Mouse (Mus musculus) liver, embryonic 15.5 days (tissue): ENCODE data around the gene Cipc. TPM values are rescaled to one million over a fixed set of nuclear protein-coding genes. Genes with fewer than 3 reads are reported as not detected.

Experiments used
- ATAC-seq: fragments of 200-750 bp; cut with Nextera tagmentation; 2 replicates; pipeline ENCODE4 v1.8.0; 2017; ENCODE audit warnings: moderate number of reproducible peaks, mild to moderate bottlenecking, moderate library complexity; ENCODE audit not compliant: insufficient read depth
- H3K27ac ChIP-seq: fragments of 300-500 bp; sonication (generic); replicated peaks from 2 replicates; pipeline ENCODE4 v1.5.1; 2015; ENCODE audit warnings: mild to moderate bottlenecking, inconsistent platforms
- H3K27me3 ChIP-seq: fragments of 300-500 bp; sonication (generic); 2 replicates; pipeline ENCODE4 v1.6.1; 2015; ENCODE audit warnings: mild to moderate bottlenecking, inconsistent platforms
- H3K36me3 ChIP-seq: fragments of 300-500 bp; sonication (generic); replicated peaks from 2 replicates; pipeline ENCODE4 v1.6.1; 2015; ENCODE audit warnings: moderate library complexity, mild to moderate bottlenecking, inconsistent platforms
- H3K4me1 ChIP-seq: fragments of 300-500 bp; sonication (generic); replicated peaks from 2 replicates; pipeline ENCODE4 v1.6.1; 2015; ENCODE audit warnings: inconsistent platforms
- H3K4me2 ChIP-seq: fragments of 300-500 bp; sonication (generic); 2 replicates; pipeline ENCODE4 v1.6.1; 2015; ENCODE audit warnings: moderate library complexity, mild to moderate bottlenecking, inconsistent platforms
- H3K4me3 ChIP-seq: fragments of 300-500 bp; sonication (generic); replicated peaks from 2 replicates; pipeline ENCODE4 v1.5.1; 2015; ENCODE audit warnings: mild to moderate bottlenecking, inconsistent platforms
- H3K9ac ChIP-seq: fragments of 300-500 bp; sonication (generic); 2 replicates; pipeline ENCODE4 v1.6.1; 2015; ENCODE audit warnings: moderate library complexity, mild to moderate bottlenecking, inconsistent platforms
- H3K9me3 ChIP-seq: fragments of 300-500 bp; sonication (generic); replicated peaks from 2 replicates; pipeline ENCODE4 v1.6.1; 2016; ENCODE audit warnings: inconsistent platforms
- WGBS: fragments of 180-500 bp; shearing (Covaris S2); methylation state at CpG from one replicate; pipeline ENCODE4 v1.1.7; 2015; ENCODE audit warnings: mixed read lengths; ENCODE audit not compliant: insufficient replicate concordance; 5-methylcytosine and 5-hydroxymethylcytosine counted together
- polyA plus RNA-seq: library from polyadenylated mRNA; unstranded; fragments of >200 nt; fragmentation: Nextera tagmentation; extraction: Ambion mirVana; gene quantifications from 2 replicates; pipeline ENCODE4 v1.2.1, GENCODE M21; 2015

The Cipc gene
- polyA plus RNA-seq, 1 experiment from 2014 or later, result 8.2 TPM

DNA sequence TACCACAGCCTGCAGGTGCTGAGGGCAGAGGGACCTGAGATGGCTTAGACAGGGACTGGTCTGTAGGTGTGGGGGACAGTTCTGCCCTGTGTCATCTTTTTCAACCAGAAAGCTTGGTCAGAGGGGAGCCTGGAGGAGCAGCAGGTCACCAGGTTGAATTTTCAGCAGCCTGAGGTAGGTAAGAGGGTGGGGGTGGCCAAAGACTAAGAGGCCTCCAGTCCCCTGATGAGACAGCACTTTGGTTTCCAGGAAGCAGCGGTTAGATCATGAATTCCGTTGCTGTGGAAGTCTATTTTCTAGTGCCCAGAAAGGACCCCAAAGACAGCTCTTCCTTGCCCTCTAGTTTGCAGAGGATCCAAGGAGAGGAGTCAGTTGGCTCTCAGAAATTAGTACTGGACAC, 32.5 kb upstream of the Cipc start:
- no peak overlapping the region for H3K4me2 ChIP-seq
- no peak overlapping the region for H3K4me3 ChIP-seq
- H3K4me1 ChIP-seq, result peaks cover 30% of the 10 kb centered on the region
- H3K9ac ChIP-seq, result no peak overlapping the region
- no peak for ATAC-seq
- 12% methylated on average over 2 of the region's 2 CpGs for WGBS
- peaks cover 10% of the 10 kb centered on the region for H3K27me3 ChIP-seq
- no peak overlapping the region for H3K27ac ChIP-seq
- no peaks in the 10 kb centered on the region for H3K9me3 ChIP-seq
- no peaks in the 10 kb centered on the region for H3K36me3 ChIP-seq

GRCm38 (mm10) chr12:86914756-86915155, 32.1 kb upstream of the Cipc start:
- no peaks in the 10 kb centered on the region for H3K36me3 ChIP-seq
- 14% methylated on average over 6 of the region's 6 CpGs for WGBS
- peaks cover 30% of the 10 kb centered on the region for H3K4me1 ChIP-seq
- ATAC-seq, result no peak
- H3K9ac ChIP-seq, result no peak overlapping the region
- H3K4me2 ChIP-seq, result no peak overlapping the region
- no peak overlapping the region for H3K27ac ChIP-seq
- H3K4me3 ChIP-seq, result no peak overlapping the region
- H3K27me3 ChIP-seq, result peaks cover 10% of the 10 kb centered on the region
- H3K9me3 ChIP-seq, result no peaks in the 10 kb centered on the region

GRCm38 (mm10) chr12:86915617-86916016, 31.2 kb upstream of the Cipc start:
- H3K4me1 ChIP-seq, result peaks cover 30% of the 10 kb centered on the region
- H3K4me2 ChIP-seq, result no peak overlapping the region
- 60% methylated on average over 7 of the region's 7 CpGs for WGBS
- no peak overlapping the region for H3K9ac ChIP-seq
- no peak overlapping the region for H3K27ac ChIP-seq
- no peak overlapping the region for H3K4me3 ChIP-seq
- no peak for ATAC-seq
- peaks cover 10% of the 10 kb centered on the region for H3K27me3 ChIP-seq
- H3K36me3 ChIP-seq, result no peaks in the 10 kb centered on the region
- H3K9me3 ChIP-seq, result no peaks in the 10 kb centered on the region

GRCm38 (mm10) chr12:86916796-86917573, 29.9 kb upstream of the Cipc start:
- H3K9ac ChIP-seq, result no peak overlapping the region
- no peak for ATAC-seq
- H3K4me1 ChIP-seq, result peaks cover 30% of the 10 kb centered on the region

GRCm38 (mm10) chr12:86918361-86918967, 28.4 kb upstream of the Cipc start:
- Histone ChIP-seq H3K9me3 (no peaks in the 10 kb centered on the region), H3K4me3 (no peak overlapping the region), H3K4me2 (no peak overlapping the region), H3K27me3 (no peaks in the 10 kb centered on the region; the same call in 1 of the 2 replicates), H3K27ac (0 out of 2 replicates have a peak overlapping the region, but pooled peaks have one; percentile 51), H3K4me1 (peaks cover 30% of the 10 kb centered on the region), H3K9ac (no peak overlapping the region), H3K36me3 (no peaks in the 10 kb centered on the region)
- ATAC-seq, result peak; percentile 66
- WGBS, result 19% methylated on average over 11 of the region's 11 CpGs

More at GRCm38 (mm10) chr12:86916796-86917573, 29.9 kb upstream of the Cipc start:
- Histone ChIP-seq H3K9me3 (no peaks in the 10 kb centered on the region), H3K27me3 (peaks cover 8% of the 10 kb centered on the region), H3K36me3 (no peaks in the 10 kb centered on the region), H3K4me2 (no peak overlapping the region), H3K27ac (no peak overlapping the region), H3K4me3 (no peak overlapping the region)
- WGBS, result 65% methylated on average over 7 of the region's 7 CpGs

GRCm38 (mm10) chr12:86918983-86919722, 27.7 kb upstream of the Cipc start:
- no peak for ATAC-seq
- Histone ChIP-seq H3K27me3 (no peaks in the 10 kb centered on the region), H3K27ac (peak overlapping the region; percentile 51), H3K4me1 (peaks cover 26% of the 10 kb centered on the region), H3K36me3 (no peaks in the 10 kb centered on the region), H3K9ac (no peak overlapping the region), H3K4me2 (no peak overlapping the region), H3K9me3 (no peaks in the 10 kb centered on the region), H3K4me3 (no peak overlapping the region)
- WGBS, result 62% methylated on average over 16 of the region's 17 CpGs

- Histone ChIP-seq H3K36me3 (no peaks in the 10 kb centered on the region), H3K4me1 (peaks cover 4% of the 10 kb centered on the region), H3K27ac (no peak overlapping the region), H3K4me2 (no peak overlapping the region), H3K9ac (no peak overlapping the region), H3K27me3 (no peaks in the 10 kb centered on the region), H3K4me3 (no peak overlapping the region), H3K9me3 (no peaks in the 10 kb centered on the region)
- ATAC-seq, result no peak
- WGBS, result 3% methylated on average over 5 of the region's 5 CpGs
Observed at GRCm38 (mm10) chr12:86923837-86924236, 23.0 kb upstream of the Cipc start.

GRCm38 (mm10) chr12:86930934-86931729, 15.7 kb upstream of the Cipc start:
- Histone ChIP-seq H3K36me3 (no peaks in the 10 kb centered on the region), H3K4me2 (no peak overlapping the region), H3K4me3 (no peak overlapping the region), H3K27me3 (peaks cover 3% of the 10 kb centered on the region; the same call in 1 of the 2 replicates), H3K9me3 (no peaks in the 10 kb centered on the region), H3K9ac (no peak overlapping the region), H3K4me1 (no peaks in the 10 kb centered on the region), H3K27ac (no peak overlapping the region)
- no peak for ATAC-seq
- 60% methylated on average over 6 of the region's 6 CpGs for WGBS

DNA sequence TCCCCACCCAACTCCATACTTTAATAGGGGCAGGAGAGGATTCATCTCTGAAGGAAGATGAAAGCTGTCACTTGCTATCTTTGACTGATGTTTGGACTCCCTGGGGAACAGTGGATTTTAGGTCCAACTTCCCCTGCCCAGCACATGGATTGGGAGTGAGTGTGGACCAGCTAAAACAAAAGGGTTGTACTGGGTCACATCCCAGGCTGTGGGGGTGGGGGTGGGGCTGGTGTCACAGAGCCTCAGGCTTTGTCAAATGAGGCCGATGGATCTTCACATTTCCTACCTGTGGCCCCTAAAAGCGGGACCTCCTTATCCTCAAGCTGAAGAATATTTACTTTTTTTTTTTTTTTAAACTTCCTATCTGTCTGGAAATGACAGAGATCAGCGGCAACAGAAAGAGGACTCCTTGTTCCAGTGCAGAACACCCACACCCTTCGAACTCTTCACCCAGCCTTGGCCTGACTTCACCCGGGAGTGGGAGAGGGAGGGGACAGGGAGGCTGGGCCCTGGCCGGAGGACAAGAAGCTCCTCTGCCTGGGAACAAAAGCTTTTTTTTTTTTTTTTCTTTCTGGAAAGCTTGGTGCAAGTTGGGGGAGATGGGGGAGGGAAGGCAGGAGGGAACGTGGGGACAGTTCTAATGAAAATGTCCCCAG, 14.8 kb upstream of the Cipc start:
- peaks cover 3% of the 10 kb centered on the region; the same call in 1 of the 2 replicates for H3K27me3 ChIP-seq
- H3K9me3 ChIP-seq, result no peaks in the 10 kb centered on the region
- no peak overlapping the region for H3K4me2 ChIP-seq
- no peak overlapping the region for H3K27ac ChIP-seq
- H3K9ac ChIP-seq, result no peak overlapping the region
- WGBS, result 31% methylated on average over 7 of the region's 7 CpGs
- no peaks in the 10 kb centered on the region for H3K4me1 ChIP-seq
- ATAC-seq, result no peak
- no peaks in the 10 kb centered on the region for H3K36me3 ChIP-seq
- H3K4me3 ChIP-seq, result no peak overlapping the region

- no peak overlapping the region for H3K27ac ChIP-seq
- ATAC-seq, result no peak
- no peak overlapping the region for H3K9ac ChIP-seq
- H3K36me3 ChIP-seq, result no peaks in the 10 kb centered on the region
- peaks cover 3% of the 10 kb centered on the region; the same call in 1 of the 2 replicates for H3K27me3 ChIP-seq
- no peak overlapping the region for H3K4me3 ChIP-seq
- 60% methylated on average over 6 of the region's 6 CpGs for WGBS
- H3K4me1 ChIP-seq, result no peaks in the 10 kb centered on the region
- no peak overlapping the region for H3K4me2 ChIP-seq
- no peaks in the 10 kb centered on the region for H3K9me3 ChIP-seq
Observed at GRCm38 (mm10) chr12:86932575-86932952, 14.3 kb upstream of the Cipc start.
